Mouse (Mus musculus) G1E (cell line): ENCODE data around the gene Rasgrp2.

ENCODE experiments used
- CTCF ChIP-seq: IDR thresholded peaks from 2 replicates; pipeline ENCODE4 v1.5.1; 2012; ENCODE audit warnings: low read depth, low read length, inconsistent platforms, mixed read lengths
- GATA1 ChIP-seq: IDR thresholded peaks from 2 replicates; pipeline ENCODE4 v1.6.1; 2012; ENCODE audit warnings: borderline replicate concordance, low read length, inconsistent platforms, mixed read lengths
- TAL1 ChIP-seq: conservative IDR thresholded peaks from 2 replicates; pipeline ENCODE4 v1.6.1; 2012; ENCODE audit warnings: low read depth, low read length, inconsistent platforms, mixed read lengths

DNA sequence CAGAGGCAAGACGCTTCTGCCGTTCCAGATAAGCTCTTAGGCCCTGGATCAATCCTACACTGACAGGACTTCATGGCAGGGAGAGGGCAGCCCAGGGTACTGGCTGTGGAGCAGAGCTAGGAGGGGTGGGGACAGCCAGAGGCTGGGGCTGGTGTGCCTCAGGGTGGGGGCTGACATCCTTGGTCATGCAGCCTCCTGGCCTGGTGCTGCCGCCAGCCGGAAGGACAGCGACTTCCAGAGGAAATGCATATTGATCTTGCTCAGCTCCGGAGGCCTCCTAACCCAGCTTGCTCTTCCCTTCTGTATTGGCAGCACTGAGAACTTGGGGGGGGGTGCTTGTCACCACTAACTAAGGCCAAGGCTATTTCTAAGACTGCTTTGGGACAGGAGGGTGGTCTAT, 16.3 kb downstream of the Rasgrp2 start:
- no peak for TF ChIP-seq CTCF
- TF ChIP-seq GATA1, result no peak
- no peak for TF ChIP-seq TAL1
